Mouse (Mus musculus): ENCODE data around the gene Tox3.

GRCm38 (mm10) chr8:90346138-90346879 lies 1.8 kb downstream of the Tox3 start:
- TF ChIP-seq MEF2A (IDR thresholded peaks at IDR 0.05; ENCODE audit: borderline replicate concordance, low read depth, low read length) (no peak), CTCF (conservative IDR thresholded peaks at IDR 0.05 in 1 of 2, IDR thresholded peaks at IDR 0.05 in 1 of 2; ENCODE audit: low read depth in 2 of 2, low read length in 2 of 2) (no peak), EP300 (IDR thresholded peaks at IDR 0.05; ENCODE audit: low read length) (no peak), ZMIZ1 (IDR thresholded peaks at IDR 0.05; ENCODE audit: low read depth, low read length) (no peak), MAZ (IDR thresholded peaks at IDR 0.05; ENCODE audit: low read depth, low read length) (no peak), MYC (IDR thresholded peaks at IDR 0.05; ENCODE audit: low read depth, low read length) (no peak), TBP (conservative IDR thresholded peaks at IDR 0.05; ENCODE audit: low read depth, low read length) (no peak), USF1 (IDR thresholded peaks at IDR 0.05; ENCODE audit: low read depth, low read length) (no peak), CHD1 (IDR thresholded peaks at IDR 0.05; ENCODE audit: low read depth, low read length) (no peak)
